Mouse (Mus musculus): ENCODE data around the gene Gm17662. TPM values are rescaled to one million over a fixed set of nuclear protein-coding genes. Genes with fewer than 3 reads are reported as not detected.

The Gm17662 gene
- not detected in 2 replicates for total RNA-seq (2017)

DNA sequence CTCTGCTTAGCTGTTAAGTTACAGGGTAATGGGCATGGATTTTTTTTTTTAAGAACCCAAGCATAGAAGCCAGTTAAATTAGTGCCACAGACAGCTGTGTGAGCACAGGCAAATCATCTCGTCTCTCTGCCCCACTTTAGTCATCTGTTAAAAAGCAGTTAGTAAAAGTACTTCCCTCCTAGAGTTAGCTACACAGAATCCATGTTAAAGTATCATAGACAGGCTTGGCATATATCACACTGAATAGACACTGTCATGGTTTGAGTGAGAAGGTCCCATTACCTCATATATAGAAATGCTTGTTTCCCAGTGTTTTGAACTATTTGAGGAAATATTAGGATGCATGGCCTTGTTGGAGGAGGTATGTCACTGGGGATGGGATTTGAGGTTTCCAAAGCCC lies at the start of gene Gm17662:
Gene Gm17662, plus strand, starts transcription at position 301 of the 400 bp plus-strand sequence.
- no peak for ATAC-seq (replicated peaks in 1 of 2; ENCODE audit: insufficient read depth in 1 of 2, low FRiP score in 2 of 2, low TSS enrichment in 1 of 2, low read depth in 1 of 2, poor library complexity in 2 of 2, severe bottlenecking in 2 of 2)

- ATAC-seq (replicated peaks in 1 of 2; ENCODE audit: insufficient read depth in 1 of 2, low FRiP score in 2 of 2, low TSS enrichment in 1 of 2, low read depth in 1 of 2, poor library complexity in 2 of 2, severe bottlenecking in 2 of 2): no peak
These were observed 46.3 kb upstream of the Gm17662 start for GRCm38 (mm10) chr4:104810710-104811286.

- no peak for ATAC-seq (replicated peaks in 1 of 2; ENCODE audit: insufficient read depth in 1 of 2, low FRiP score in 2 of 2, low TSS enrichment in 1 of 2, low read depth in 1 of 2, poor library complexity in 2 of 2, severe bottlenecking in 2 of 2)
These were observed 43.5 kb upstream of the Gm17662 start for GRCm38 (mm10) chr4:104813617-104814016.

- ATAC-seq (replicated peaks in 1 of 2; ENCODE audit: insufficient read depth in 1 of 2, low FRiP score in 2 of 2, low TSS enrichment in 1 of 2, low read depth in 1 of 2, poor library complexity in 2 of 2, severe bottlenecking in 2 of 2): no peak
These were observed 40.5 kb upstream of the Gm17662 start for GRCm38 (mm10) chr4:104816519-104817232.

DNA sequence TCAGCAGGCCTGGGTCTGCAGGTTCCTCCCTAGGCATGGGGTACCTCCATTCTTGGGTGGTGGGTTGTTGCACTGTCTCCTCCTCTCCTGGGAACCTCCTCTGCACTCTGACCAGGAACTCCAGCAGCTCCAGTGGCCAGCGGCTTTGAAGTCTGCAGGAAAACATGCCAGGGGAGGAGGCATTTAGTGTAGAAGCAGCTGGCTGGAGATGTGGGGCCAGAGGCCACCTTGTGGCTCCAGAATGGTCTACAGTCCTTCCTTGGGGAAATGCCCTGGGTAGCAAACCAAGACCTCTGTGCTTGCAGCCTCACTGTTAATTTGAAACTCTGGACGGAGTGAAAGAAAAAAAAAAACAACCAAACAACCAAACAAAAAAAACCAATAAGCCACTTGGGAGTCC lies 39.6 kb upstream of the Gm17662 start:
- no peak for ATAC-seq (replicated peaks in 1 of 2; ENCODE audit: insufficient read depth in 1 of 2, low FRiP score in 2 of 2, low TSS enrichment in 1 of 2, low read depth in 1 of 2, poor library complexity in 2 of 2, severe bottlenecking in 2 of 2)

DNA sequence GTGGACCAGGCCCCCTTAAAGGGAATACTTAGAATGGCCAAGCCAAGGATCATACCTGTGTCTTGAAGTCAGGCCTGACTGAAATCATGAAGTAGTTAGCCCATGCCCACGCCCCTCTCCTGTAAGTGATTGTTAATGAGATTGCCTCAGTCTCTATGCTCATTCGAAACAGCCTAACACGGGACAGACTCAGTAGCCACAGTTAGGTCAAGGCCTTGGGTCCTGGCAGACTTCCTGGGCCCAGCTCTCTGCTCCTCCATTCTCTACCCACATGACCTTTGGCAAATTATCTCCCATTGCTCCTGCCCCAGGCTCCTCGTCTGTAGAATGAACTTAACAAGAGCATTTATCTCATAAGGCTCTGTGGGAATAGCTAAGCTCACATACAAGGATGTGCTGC lies 38.1 kb upstream of the Gm17662 start:
- ATAC-seq (replicated peaks in 1 of 2; ENCODE audit: insufficient read depth in 1 of 2, low FRiP score in 2 of 2, low TSS enrichment in 1 of 2, low read depth in 1 of 2, poor library complexity in 2 of 2, severe bottlenecking in 2 of 2): no peak

GRCm38 (mm10) chr4:104819891-104820290 lies 37.2 kb upstream of the Gm17662 start:
- ATAC-seq (replicated peaks in 1 of 2; ENCODE audit: insufficient read depth in 1 of 2, low FRiP score in 2 of 2, low TSS enrichment in 1 of 2, low read depth in 1 of 2, poor library complexity in 2 of 2, severe bottlenecking in 2 of 2): no peak

- no peak for ATAC-seq (replicated peaks in 1 of 2; ENCODE audit: insufficient read depth in 1 of 2, low FRiP score in 2 of 2, low TSS enrichment in 1 of 2, low read depth in 1 of 2, poor library complexity in 2 of 2, severe bottlenecking in 2 of 2)
These were observed 33.5 kb upstream of the Gm17662 start for GRCm38 (mm10) chr4:104823597-104824101.

DNA sequence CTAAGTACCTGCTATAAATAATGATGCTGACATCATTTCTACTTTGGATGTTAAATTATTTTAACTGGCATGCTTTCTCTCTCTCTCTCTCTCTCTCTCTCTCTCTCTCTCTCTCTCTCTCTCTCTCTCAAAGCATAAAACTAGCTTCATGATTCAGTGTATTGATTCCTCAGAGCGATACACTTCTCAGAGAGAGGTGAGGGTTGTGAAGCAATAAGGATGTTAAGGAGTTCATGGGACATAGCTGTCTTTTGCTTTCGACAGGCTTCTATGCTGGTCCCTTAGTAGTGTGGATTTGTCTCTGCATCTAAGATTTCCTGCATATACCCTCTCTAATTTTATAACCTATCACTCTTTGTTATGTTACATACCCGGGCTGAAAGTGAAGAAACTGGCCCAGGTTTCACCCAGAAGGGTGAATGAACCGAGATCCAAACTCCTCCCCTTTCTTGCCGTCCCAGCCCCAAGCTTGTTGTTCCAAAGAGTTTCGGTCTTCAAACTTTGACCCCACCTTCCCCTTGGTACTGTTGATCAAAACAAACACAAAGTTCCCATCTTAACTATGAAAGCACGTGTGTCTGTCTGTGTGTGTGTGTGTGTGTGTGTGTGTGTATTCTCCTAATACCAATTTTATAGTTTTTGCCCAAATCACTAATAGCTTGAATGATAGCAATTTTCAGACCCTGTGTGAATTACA lies 32.6 kb upstream of the Gm17662 start:
- ATAC-seq (replicated peaks in 1 of 2; ENCODE audit: insufficient read depth in 1 of 2, low FRiP score in 2 of 2, low TSS enrichment in 1 of 2, low read depth in 1 of 2, poor library complexity in 2 of 2, severe bottlenecking in 2 of 2): no peak

DNA sequence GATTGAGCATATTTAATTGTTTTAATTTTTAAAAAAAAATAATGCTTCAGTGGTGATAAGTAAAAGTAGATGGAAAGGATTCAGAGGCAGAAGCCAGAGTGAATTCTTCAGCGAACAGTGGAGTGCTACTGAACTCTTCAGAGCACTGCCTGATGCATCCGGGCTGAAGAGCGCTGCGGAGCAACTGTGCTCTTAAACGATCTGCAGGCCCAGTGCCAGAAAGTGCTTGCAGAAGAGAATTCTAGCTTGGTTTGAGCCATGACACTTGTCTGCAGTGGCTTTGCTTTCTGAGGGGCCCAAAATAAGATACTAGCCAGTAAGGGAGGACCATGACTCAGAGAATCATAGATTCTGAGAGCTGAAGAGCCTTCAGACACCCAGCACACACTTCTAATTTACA lies 28.2 kb upstream of the Gm17662 start:
- ATAC-seq (replicated peaks in 1 of 2; ENCODE audit: insufficient read depth in 1 of 2, low FRiP score in 2 of 2, low TSS enrichment in 1 of 2, low read depth in 1 of 2, poor library complexity in 2 of 2, severe bottlenecking in 2 of 2): no peak

DNA sequence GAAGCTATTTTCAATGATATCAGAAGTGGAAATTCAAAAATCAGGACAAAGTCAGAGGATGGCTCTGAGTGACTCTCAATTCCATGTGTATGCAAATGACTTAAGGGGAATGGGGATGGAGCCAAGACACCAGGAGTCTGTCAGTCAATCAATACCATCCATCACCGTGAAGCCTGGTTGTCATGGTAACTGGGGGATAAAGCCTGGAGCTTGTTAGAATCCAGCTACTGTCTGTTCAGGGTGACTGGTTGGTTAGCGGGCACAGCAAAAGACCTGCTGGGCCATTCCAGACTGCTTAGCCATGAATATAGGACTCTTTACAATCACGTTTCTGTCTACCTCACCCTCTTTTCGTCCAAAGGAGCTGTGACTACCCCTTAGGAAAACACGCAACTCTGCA lies 22.0 kb upstream of the Gm17662 start:
- no peak for ATAC-seq (replicated peaks in 1 of 2; ENCODE audit: insufficient read depth in 1 of 2, low FRiP score in 2 of 2, low TSS enrichment in 1 of 2, low read depth in 1 of 2, poor library complexity in 2 of 2, severe bottlenecking in 2 of 2)

DNA sequence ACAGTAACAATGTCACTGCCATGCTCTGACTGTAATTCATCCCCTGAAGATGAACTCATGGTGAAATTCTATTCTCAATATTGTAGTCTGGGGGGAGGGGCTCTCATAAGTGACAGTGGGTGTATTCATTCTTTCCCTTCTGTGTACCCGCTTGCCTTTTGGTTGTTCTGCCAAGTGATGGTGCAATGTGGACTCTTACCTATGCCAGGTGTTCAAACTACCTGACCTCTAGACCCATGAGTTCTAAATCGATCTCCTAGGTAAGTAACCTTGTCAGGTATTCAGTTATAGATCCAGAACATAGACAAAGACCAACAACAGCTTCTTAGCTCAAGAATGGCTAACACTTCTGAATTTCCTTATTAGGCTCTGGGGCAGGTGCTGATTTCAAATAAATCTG lies 18.8 kb upstream of the Gm17662 start:
- ATAC-seq (replicated peaks in 1 of 2; ENCODE audit: insufficient read depth in 1 of 2, low FRiP score in 2 of 2, low TSS enrichment in 1 of 2, low read depth in 1 of 2, poor library complexity in 2 of 2, severe bottlenecking in 2 of 2): no peak

GRCm38 (mm10) chr4:104842204-104842603 lies 14.9 kb upstream of the Gm17662 start:
- no peak for ATAC-seq (replicated peaks in 1 of 2; ENCODE audit: insufficient read depth in 1 of 2, low FRiP score in 2 of 2, low TSS enrichment in 1 of 2, low read depth in 1 of 2, poor library complexity in 2 of 2, severe bottlenecking in 2 of 2)

DNA sequence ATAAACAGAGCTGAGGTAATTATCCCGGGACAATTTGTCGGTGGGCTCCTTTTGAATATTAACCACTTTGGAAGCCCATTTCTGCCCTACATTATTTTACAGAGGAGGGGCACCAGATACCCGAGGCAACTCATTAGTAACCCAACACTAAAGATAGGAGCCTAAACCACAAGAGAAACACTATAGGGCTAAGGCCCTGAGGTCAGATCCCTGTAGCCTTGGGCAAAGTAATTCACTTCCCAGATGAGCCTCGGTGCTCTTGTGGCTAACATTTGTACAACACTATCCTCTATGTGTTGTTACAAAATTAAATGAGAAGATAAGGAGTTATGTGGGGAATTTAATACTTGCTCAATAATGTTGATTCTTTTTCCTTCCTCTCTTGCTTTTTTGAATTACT lies 13.6 kb upstream of the Gm17662 start:
- ATAC-seq (replicated peaks in 1 of 2; ENCODE audit: insufficient read depth in 1 of 2, low FRiP score in 2 of 2, low TSS enrichment in 1 of 2, low read depth in 1 of 2, poor library complexity in 2 of 2, severe bottlenecking in 2 of 2): no peak

DNA sequence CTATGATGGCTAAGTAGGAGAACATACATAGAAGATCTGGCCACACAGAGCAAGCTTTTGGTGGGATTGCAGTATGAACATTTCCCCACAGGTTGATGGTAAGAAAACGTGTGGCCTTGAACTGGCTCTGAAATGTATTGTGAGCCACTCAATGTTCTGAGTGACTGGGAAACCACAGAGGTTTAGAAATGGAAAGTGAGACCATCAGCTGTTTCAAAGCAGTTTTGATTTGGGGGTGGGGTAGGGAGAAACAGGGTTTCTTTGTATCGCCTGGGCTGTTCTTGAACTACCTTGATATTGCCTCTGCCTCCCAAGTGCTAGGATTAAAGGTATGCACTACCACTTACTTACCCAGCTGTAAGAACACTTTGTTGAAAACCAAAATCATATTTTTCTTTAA lies 1.9 kb upstream of the Gm17662 start:
- ATAC-seq (replicated peaks in 1 of 2; ENCODE audit: insufficient read depth in 1 of 2, low FRiP score in 2 of 2, low TSS enrichment in 1 of 2, low read depth in 1 of 2, poor library complexity in 2 of 2, severe bottlenecking in 2 of 2): no peak

DNA sequence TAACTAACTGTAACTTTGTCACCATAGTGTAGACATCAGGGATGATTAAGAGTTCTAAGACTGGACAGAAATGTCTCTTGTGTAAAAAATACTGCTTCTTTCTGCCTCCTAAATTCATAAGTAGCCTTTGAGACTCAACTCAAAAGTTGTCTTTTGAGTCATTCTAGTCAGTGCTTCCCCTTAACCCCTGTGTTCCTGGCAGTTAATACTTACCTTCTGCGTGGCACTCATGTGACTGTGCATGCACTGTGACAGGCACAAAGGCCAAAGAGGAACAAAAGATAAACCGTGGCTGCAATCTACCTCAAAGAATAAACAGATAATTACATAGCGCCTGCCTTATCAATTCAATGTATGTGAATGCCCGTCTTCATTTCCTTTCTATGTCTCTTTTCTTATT lies 694 bp downstream of the Gm17662 start:
- ATAC-seq (replicated peaks in 1 of 2; ENCODE audit: insufficient read depth in 1 of 2, low FRiP score in 2 of 2, low TSS enrichment in 1 of 2, low read depth in 1 of 2, poor library complexity in 2 of 2, severe bottlenecking in 2 of 2): no peak

- ATAC-seq (replicated peaks in 1 of 2; ENCODE audit: insufficient read depth in 1 of 2, low FRiP score in 2 of 2, low TSS enrichment in 1 of 2, low read depth in 1 of 2, poor library complexity in 2 of 2, severe bottlenecking in 2 of 2): no peak
These were observed 4.1 kb downstream of the Gm17662 start for GRCm38 (mm10) chr4:104861241-104861640.

- ATAC-seq (replicated peaks in 1 of 2; ENCODE audit: insufficient read depth in 1 of 2, low FRiP score in 2 of 2, low TSS enrichment in 1 of 2, low read depth in 1 of 2, poor library complexity in 2 of 2, severe bottlenecking in 2 of 2): no peak
These were observed 7.3 kb downstream of the Gm17662 start for GRCm38 (mm10) chr4:104864397-104864796.

All from hematopoietic stem cell, adult 5-6 weeks (primary cell).